Mouse (Mus musculus): ENCODE measurements at regions not wholly inside any gene's neighbourhood (a gene's known extent, or its start where the extent isn't known, plus 50 kb on each side); places are given as distances from the start of the nearest gene placed in this dataset.

DNA sequence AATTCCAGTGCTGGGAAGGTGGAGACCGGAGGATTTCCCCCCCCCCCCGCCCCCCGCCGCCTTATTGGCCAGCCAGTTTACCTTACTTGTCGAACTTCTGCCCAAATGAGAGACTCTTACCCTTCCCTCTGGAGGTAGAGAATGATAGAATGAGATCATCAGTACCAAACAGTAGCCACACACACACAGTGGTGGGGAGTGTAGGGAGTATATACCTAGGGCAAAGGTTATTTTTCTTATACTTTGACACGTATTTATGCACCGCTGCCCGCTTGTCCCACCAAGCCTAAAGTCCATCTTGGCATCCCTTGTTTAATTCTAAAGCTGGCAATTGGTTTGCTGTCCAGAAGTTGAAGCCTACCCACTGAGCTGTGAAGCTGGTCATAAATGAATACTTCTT is 213.6 kb upstream of the Jag1 start:
- TF ChIP-seq POLR2A (IDR thresholded peaks at IDR 0.05; ENCODE audit: low read depth, low read length) (no peak), CTCF (IDR thresholded peaks at IDR 0.05; ENCODE audit: extremely low read depth, insufficient read length, insufficient replicate concordance, low read depth, low read length) (no peak)
